Mouse (Mus musculus): Measurements from ENCODE around the gene Gapvd1.

Gene Gapvd1

GRCm38 (mm10) chr2:34670470-34670869 lies 84.6 kb downstream of the Gapvd1 start:
- Histone ChIP-seq H3K4me1 (replicated peaks; ENCODE audit: low read depth, low read length) (peaks cover 47% of the 10 kb centered on the region), H3K9me3 (ENCODE audit: low read length) (0 out of 2 replicates have a peak, but pooled peaks cover 4% of the 10 kb centered on the region), H3K36me3 (ENCODE audit: insufficient read depth, low read length) (peaks cover 13% of the 10 kb centered on the region), H3K4me3 (replicated peaks; ENCODE audit: low read length) (no peak overlapping the region), H3K27me3 (ENCODE audit: insufficient read depth, low read length) (peaks cover 26% of the 10 kb centered on the region)
- TF ChIP-seq NANOG (IDR thresholded peaks at IDR 0.05; ENCODE audit: borderline replicate concordance, low read length) (no peak), POU5F1 (IDR thresholded peaks at IDR 0.05; ENCODE audit: borderline replicate concordance, low read length) (no peak), CTCF (conservative IDR thresholded peaks at IDR 0.05; ENCODE audit: low read length) (no peak)

- H3K4me1 ChIP-seq (replicated peaks; ENCODE audit: low read depth, low read length) = peaks cover 54% of the 10 kb centered on the region
- peaks cover 7% of the 10 kb centered on the region; the same call in 1 of the 2 replicates for H3K36me3 ChIP-seq (ENCODE audit: insufficient read depth, low read length)
- H3K4me3 ChIP-seq (replicated peaks; ENCODE audit: low read length) = peak overlapping the region; percentile 46; the same call in 1 of the 2 replicates
- H3K9me3 ChIP-seq (ENCODE audit: low read length) = 0 out of 2 replicates have a peak, but pooled peaks cover 4% of the 10 kb centered on the region
- TF ChIP-seq CTCF (conservative IDR thresholded peaks at IDR 0.05; ENCODE audit: low read length) = no peak
- peaks cover 30% of the 10 kb centered on the region for H3K27me3 ChIP-seq (ENCODE audit: insufficient read depth, low read length)
Measured at GRCm38 (mm10) chr2:34669203-34669746, 85.8 kb downstream of the Gapvd1 start.

GRCm38 (mm10) chr2:34668440-34669191 lies 86.4 kb downstream of the Gapvd1 start:
- Histone ChIP-seq H3K4me1 (replicated peaks; ENCODE audit: low read depth, low read length) (peaks cover 54% of the 10 kb centered on the region), H3K9me3 (ENCODE audit: low read length) (0 out of 2 replicates have a peak, but pooled peaks cover 4% of the 10 kb centered on the region), H3K27me3 (ENCODE audit: insufficient read depth, low read length) (peaks cover 30% of the 10 kb centered on the region), H3K4me3 (replicated peaks; ENCODE audit: low read length) (peak overlapping the region; percentile 46; the same call in 1 of the 2 replicates), H3K36me3 (ENCODE audit: insufficient read depth, low read length) (peaks cover 5% of the 10 kb centered on the region; the same call in 1 of the 2 replicates)
- no peak for TF ChIP-seq NANOG (IDR thresholded peaks at IDR 0.05; ENCODE audit: borderline replicate concordance, low read length)
- no peak for TF ChIP-seq CTCF (conservative IDR thresholded peaks at IDR 0.05; ENCODE audit: low read length)
- no peak for TF ChIP-seq POU5F1 (IDR thresholded peaks at IDR 0.05; ENCODE audit: borderline replicate concordance, low read length)

- no peak overlapping the region for H3K4me3 ChIP-seq (replicated peaks; ENCODE audit: low read length)
- TF ChIP-seq CTCF (conservative IDR thresholded peaks at IDR 0.05; ENCODE audit: low read length) (no peak), NANOG (IDR thresholded peaks at IDR 0.05; ENCODE audit: borderline replicate concordance, low read length) (no peak), POU5F1 (IDR thresholded peaks at IDR 0.05; ENCODE audit: borderline replicate concordance, low read length) (no peak)
Measured at GRCm38 (mm10) chr2:34667820-34668219, 87.2 kb downstream of the Gapvd1 start.

GRCm38 (mm10) chr2:34647410-34647809 lies 107.6 kb downstream of the Gapvd1 start:
- H3K4me3 ChIP-seq (replicated peaks; ENCODE audit: low read length) = no peak overlapping the region
- H3K4me1 ChIP-seq (replicated peaks; ENCODE audit: low read depth, low read length) = peaks cover 50% of the 10 kb centered on the region
- peaks cover 12% of the 10 kb centered on the region for H3K27me3 ChIP-seq (ENCODE audit: insufficient read depth, low read length)
- TF ChIP-seq NANOG (IDR thresholded peaks at IDR 0.05; ENCODE audit: borderline replicate concordance, low read length) (no peak), POU5F1 (IDR thresholded peaks at IDR 0.05; ENCODE audit: borderline replicate concordance, low read length) (no peak), CTCF (conservative IDR thresholded peaks at IDR 0.05; ENCODE audit: low read length) (no peak)
- no peaks in the 10 kb centered on the region for H3K9me3 ChIP-seq (ENCODE audit: low read length)
- H3K36me3 ChIP-seq (ENCODE audit: insufficient read depth, low read length) = no peaks in the 10 kb centered on the region

More at GRCm38 (mm10) chr2:34667820-34668219, 87.2 kb downstream of the Gapvd1 start:
- no peaks in the 10 kb centered on the region for H3K36me3 ChIP-seq (ENCODE audit: insufficient read depth, low read length)
- H3K27me3 ChIP-seq (ENCODE audit: insufficient read depth, low read length) = peaks cover 30% of the 10 kb centered on the region
- 0 out of 2 replicates have a peak, but pooled peaks cover 4% of the 10 kb centered on the region for H3K9me3 ChIP-seq (ENCODE audit: low read length)
- peaks cover 54% of the 10 kb centered on the region for H3K4me1 ChIP-seq (replicated peaks; ENCODE audit: low read depth, low read length)

GRCm38 (mm10) chr2:34646541-34646865 lies 108.5 kb downstream of the Gapvd1 start:
- H3K9me3 ChIP-seq (ENCODE audit: low read length) = no peaks in the 10 kb centered on the region
- H3K4me3 ChIP-seq (replicated peaks; ENCODE audit: low read length) = no peak overlapping the region
- peaks cover 11% of the 10 kb centered on the region for H3K27me3 ChIP-seq (ENCODE audit: insufficient read depth, low read length)
- TF ChIP-seq CTCF (conservative IDR thresholded peaks at IDR 0.05; ENCODE audit: low read length) (no peak), POU5F1 (IDR thresholded peaks at IDR 0.05; ENCODE audit: borderline replicate concordance, low read length) (no peak), NANOG (IDR thresholded peaks at IDR 0.05; ENCODE audit: borderline replicate concordance, low read length) (no peak)
- no peaks in the 10 kb centered on the region for H3K36me3 ChIP-seq (ENCODE audit: insufficient read depth, low read length)
- peaks cover 59% of the 10 kb centered on the region for H3K4me1 ChIP-seq (replicated peaks; ENCODE audit: low read depth, low read length)

GRCm38 (mm10) chr2:34645851-34646540 lies 109.0 kb downstream of the Gapvd1 start:
- Histone ChIP-seq H3K9me3 (ENCODE audit: low read length) (no peaks in the 10 kb centered on the region), H3K4me3 (replicated peaks; ENCODE audit: low read length) (peak overlapping the region; percentile 76), H3K27me3 (ENCODE audit: insufficient read depth, low read length) (peaks cover 6% of the 10 kb centered on the region), H3K4me1 (replicated peaks; ENCODE audit: low read depth, low read length) (peaks cover 63% of the 10 kb centered on the region), H3K36me3 (ENCODE audit: insufficient read depth, low read length) (no peaks in the 10 kb centered on the region)
- no peak for TF ChIP-seq NANOG (IDR thresholded peaks at IDR 0.05; ENCODE audit: borderline replicate concordance, low read length)
- no peak; the same call in 1 of the 2 replicates for TF ChIP-seq CTCF (conservative IDR thresholded peaks at IDR 0.05; ENCODE audit: low read length)
- TF ChIP-seq POU5F1 (IDR thresholded peaks at IDR 0.05; ENCODE audit: borderline replicate concordance, low read length) = no peak

All from E14TG2a.4 (cell line).